Mouse (Mus musculus) forebrain, embryonic 15.5 days (tissue): ENCODE results near the gene Uba7. TPM values are rescaled to one million over a fixed set of nuclear protein-coding genes. Genes with fewer than 3 reads are reported as not detected.
A peak's percentile ranks its signal among the peaks of the same experiment; 100 is the strongest.

Experiments
- ATAC-seq: fragments of 200-750 bp; cut with Nextera tagmentation; replicated peaks from 2 replicates; pipeline ENCODE4 v1.8.0; 2017; ENCODE audit warnings: mild to moderate bottlenecking, moderate TSS enrichment, moderate library complexity
- H3K27ac ChIP-seq: fragments of 300-500 bp; sonication (generic); replicated peaks from 2 replicates; pipeline ENCODE4 v1.5.1; 2015; ENCODE audit warnings: mild to moderate bottlenecking, inconsistent platforms
- H3K27me3 ChIP-seq: fragments of 300-500 bp; sonication (generic); 2 replicates; pipeline ENCODE4 v1.6.1; 2015; ENCODE audit warnings: inconsistent platforms
- H3K36me3 ChIP-seq: fragments of 300-500 bp; sonication (generic); 2 replicates; pipeline ENCODE4 v1.6.1; 2015; ENCODE audit warnings: mild to moderate bottlenecking, inconsistent platforms
- H3K4me1 ChIP-seq: fragments of 300-500 bp; sonication (generic); 2 replicates; pipeline ENCODE4 v1.6.1; 2015; ENCODE audit warnings: inconsistent platforms
- H3K4me2 ChIP-seq: fragments of 300-500 bp; sonication (generic); replicated peaks from 2 replicates; pipeline ENCODE4 v1.6.1; 2015; ENCODE audit warnings: mild to moderate bottlenecking, inconsistent platforms
- H3K4me3 ChIP-seq: fragments of 300-500 bp; sonication (generic); 2 replicates; pipeline ENCODE4 v1.5.1; 2015; ENCODE audit warnings: mild to moderate bottlenecking, inconsistent platforms
- H3K9ac ChIP-seq: fragments of 300-500 bp; sonication (generic); replicated peaks from 2 replicates; pipeline ENCODE4 v1.6.1; 2015; ENCODE audit warnings: mild to moderate bottlenecking, inconsistent platforms
- H3K9me3 ChIP-seq: fragments of 300-500 bp; sonication (generic); 2 replicates; pipeline ENCODE4 v1.6.1; 2016; ENCODE audit warnings: inconsistent platforms
- WGBS: fragments of 180-500 bp; shearing (Covaris S2); methylation state at CpG from one replicate; pipeline ENCODE4 v1.1.7; 2015; ENCODE audit warnings: mixed read lengths; 5-methylcytosine and 5-hydroxymethylcytosine counted together
- polyA plus RNA-seq: library from polyadenylated mRNA; unstranded; fragments of >200 nt; fragmentation: Nextera tagmentation; extraction: Ambion mirVana; gene quantifications from 2 replicates; pipeline ENCODE4 v1.2.1, GENCODE M21; 2015

Uba7 gene
- polyA plus RNA-seq, 1 experiment from 2014 or later: 2.9 TPM

- Histone ChIP-seq H3K4me3 (no peak overlapping the region), H3K9me3 (no peaks in the 10 kb centered on the region), H3K27ac (no peak overlapping the region), H3K4me1 (peaks cover 17% of the 10 kb centered on the region), H3K9ac (no peak overlapping the region), H3K36me3 (no peaks in the 10 kb centered on the region), H3K27me3 (no peaks in the 10 kb centered on the region), H3K4me2 (no peak overlapping the region)
- 86% methylated on average over 13 of the region's 13 CpGs for WGBS
- no peak for ATAC-seq
These were observed 26.0 kb upstream of the Uba7 start for GRCm38 (mm10) chr9:107949184-107949921.

DNA sequence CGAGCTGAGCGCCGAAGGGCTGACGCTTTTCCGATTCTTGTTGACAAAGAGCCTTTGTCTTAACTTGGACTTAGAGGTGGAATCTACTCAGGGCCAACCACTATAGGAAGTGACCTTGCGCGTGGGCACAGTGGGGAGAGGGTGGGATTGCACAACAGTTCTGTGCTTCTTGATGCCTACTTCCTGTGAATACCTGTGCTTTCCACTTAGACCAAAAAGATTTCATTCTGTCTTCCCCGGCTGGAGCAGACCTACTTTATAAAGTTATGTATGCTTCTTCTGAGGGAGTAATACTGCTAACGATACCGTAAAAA lies 25.4 kb upstream of the Uba7 start, which contains the start of gene Traip:
Gene Traip (plus strand): TSS at position 215 of the 314 bp plus-strand sequence.
- no peak for ATAC-seq
- WGBS: 91% methylated on average over 10 of the region's 10 CpGs
- Histone ChIP-seq H3K36me3 (no peaks in the 10 kb centered on the region), H3K9ac (peak within 1 kb of the TSS; percentile 59), H3K4me3 (peak within 1 kb of the TSS; percentile 67), H3K4me1 (peaks cover 17% of the 10 kb centered on the region), H3K27ac (peak within 1 kb of the TSS; percentile 89), H3K9me3 (no peaks in the 10 kb centered on the region), H3K27me3 (no peaks in the 10 kb centered on the region), H3K4me2 (peak within 1 kb of the TSS; percentile 65)

- H3K4me1 ChIP-seq: peaks cover 17% of the 10 kb centered on the region
- H3K27me3 ChIP-seq: no peaks in the 10 kb centered on the region
- no peaks in the 10 kb centered on the region for H3K9me3 ChIP-seq
- WGBS: 14% methylated on average over 45 of the region's 45 CpGs
- H3K27ac ChIP-seq: peak overlapping the region; percentile 89
- H3K36me3 ChIP-seq: no peaks in the 10 kb centered on the region
- H3K9ac ChIP-seq: peak overlapping the region; percentile 59
- peak; percentile 96 for ATAC-seq
- H3K4me3 ChIP-seq: peak overlapping the region; percentile 67
- peak overlapping the region; percentile 65 for H3K4me2 ChIP-seq
These were observed 24.6 kb upstream of the Uba7 start for GRCm38 (mm10) chr9:107950460-107951355.

- Histone ChIP-seq H3K27me3 (no peaks in the 10 kb centered on the region), H3K4me2 (no peak overlapping the region), H3K36me3 (0 out of 2 replicates have a peak, but pooled peaks cover 4% of the 10 kb centered on the region), H3K9ac (no peak overlapping the region), H3K4me1 (peaks cover 15% of the 10 kb centered on the region), H3K4me3 (no peak overlapping the region), H3K9me3 (no peaks in the 10 kb centered on the region), H3K27ac (no peak overlapping the region)
- WGBS: 89% methylated on average over 6 of the region's 6 CpGs
- no peak for ATAC-seq
These were observed 19.6 kb upstream of the Uba7 start for GRCm38 (mm10) chr9:107955613-107956289.

- Histone ChIP-seq H3K4me1 (peaks cover 17% of the 10 kb centered on the region), H3K9ac (no peak overlapping the region), H3K9me3 (no peaks in the 10 kb centered on the region), H3K4me2 (no peak overlapping the region), H3K27ac (no peak overlapping the region), H3K27me3 (no peaks in the 10 kb centered on the region), H3K36me3 (0 out of 2 replicates have a peak, but pooled peaks cover 4% of the 10 kb centered on the region), H3K4me3 (no peak overlapping the region)
- no peak for ATAC-seq
- WGBS: 41% methylated on average over 6 of the region's 6 CpGs
These were observed 18.2 kb upstream of the Uba7 start for GRCm38 (mm10) chr9:107957141-107957540.

DNA sequence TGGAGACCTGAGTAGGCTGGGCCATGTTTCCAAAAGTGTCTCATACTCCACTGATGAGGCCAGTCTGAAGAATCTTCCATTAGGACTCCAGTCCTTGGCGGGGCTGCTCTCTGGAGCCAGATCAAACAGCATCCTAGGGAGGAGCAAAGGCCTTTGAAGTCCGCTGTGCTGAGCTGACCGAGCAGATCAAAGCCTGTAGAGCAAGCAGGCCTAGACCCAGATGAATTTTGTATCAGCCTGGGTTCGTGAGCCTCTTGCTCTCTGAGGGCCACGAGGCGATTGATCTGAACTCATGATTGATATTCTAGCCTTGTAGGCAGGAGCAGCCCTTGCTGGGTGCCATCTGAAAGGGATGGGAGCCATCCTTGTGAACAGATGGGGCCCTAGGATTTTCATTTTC lies 15.4 kb upstream of the Uba7 start:
- Histone ChIP-seq H3K9ac (no peak overlapping the region), H3K27me3 (no peaks in the 10 kb centered on the region), H3K4me3 (no peak overlapping the region), H3K36me3 (0 out of 2 replicates have a peak, but pooled peaks cover 4% of the 10 kb centered on the region), H3K27ac (peak overlapping the region; percentile 83), H3K4me2 (no peak overlapping the region), H3K9me3 (no peaks in the 10 kb centered on the region), H3K4me1 (peaks cover 20% of the 10 kb centered on the region)
- no peak for ATAC-seq
- 77% methylated on average over 6 of the region's 6 CpGs for WGBS

- 0 out of 2 replicates have a peak, but pooled peaks cover 4% of the 10 kb centered on the region for H3K36me3 ChIP-seq
- 0 out of 2 replicates have a peak overlapping the region, but pooled peaks have one; percentile 15 for H3K9ac ChIP-seq
- no peak for ATAC-seq
- peak overlapping the region; percentile 83 for H3K27ac ChIP-seq
- no peak overlapping the region for H3K4me3 ChIP-seq
- WGBS: 83% methylated on average over 4 of the region's 4 CpGs
- no peaks in the 10 kb centered on the region for H3K27me3 ChIP-seq
- H3K4me1 ChIP-seq: peaks cover 20% of the 10 kb centered on the region
- H3K9me3 ChIP-seq: no peaks in the 10 kb centered on the region
- H3K4me2 ChIP-seq: peak overlapping the region; percentile 28
These were observed 14.4 kb upstream of the Uba7 start for GRCm38 (mm10) chr9:107960928-107961327.

GRCm38 (mm10) chr9:107961351-107961762 lies 13.9 kb upstream of the Uba7 start:
- 0 out of 2 replicates have a peak, but pooled peaks cover 4% of the 10 kb centered on the region for H3K36me3 ChIP-seq
- 0 out of 2 replicates have a peak overlapping the region, but pooled peaks have one; percentile 15 for H3K9ac ChIP-seq
- peak overlapping the region; percentile 83 for H3K27ac ChIP-seq
- H3K4me3 ChIP-seq: 0 out of 2 replicates have a peak overlapping the region, but pooled peaks have one; percentile 10
- peak; percentile 78 for ATAC-seq
- 62% methylated on average over 10 of the region's 10 CpGs for WGBS
- H3K9me3 ChIP-seq: no peaks in the 10 kb centered on the region
- no peaks in the 10 kb centered on the region for H3K27me3 ChIP-seq
- peaks cover 20% of the 10 kb centered on the region for H3K4me1 ChIP-seq
- H3K4me2 ChIP-seq: peak overlapping the region; percentile 28

GRCm38 (mm10) chr9:107961881-107962280 lies 13.4 kb upstream of the Uba7 start:
- ATAC-seq: peak; percentile 41
- no peaks in the 10 kb centered on the region for H3K9me3 ChIP-seq
- no peak overlapping the region for H3K9ac ChIP-seq
- H3K27ac ChIP-seq: peak overlapping the region; percentile 83
- no peaks in the 10 kb centered on the region for H3K27me3 ChIP-seq
- H3K4me3 ChIP-seq: no peak overlapping the region
- WGBS: 38% methylated on average over 5 of the region's 5 CpGs
- H3K36me3 ChIP-seq: 0 out of 2 replicates have a peak, but pooled peaks cover 4% of the 10 kb centered on the region
- H3K4me2 ChIP-seq: peak overlapping the region; percentile 28
- peaks cover 20% of the 10 kb centered on the region for H3K4me1 ChIP-seq

GRCm38 (mm10) chr9:107962916-107963315 lies 12.4 kb upstream of the Uba7 start:
- WGBS: 92% methylated on average over 9 of the region's 9 CpGs
- ATAC-seq: no peak
- Histone ChIP-seq H3K9ac (no peak overlapping the region), H3K4me1 (peaks cover 20% of the 10 kb centered on the region), H3K9me3 (no peaks in the 10 kb centered on the region), H3K4me3 (no peak overlapping the region), H3K36me3 (no peaks in the 10 kb centered on the region), H3K27me3 (no peaks in the 10 kb centered on the region), H3K27ac (no peak overlapping the region), H3K4me2 (no peak overlapping the region)

DNA sequence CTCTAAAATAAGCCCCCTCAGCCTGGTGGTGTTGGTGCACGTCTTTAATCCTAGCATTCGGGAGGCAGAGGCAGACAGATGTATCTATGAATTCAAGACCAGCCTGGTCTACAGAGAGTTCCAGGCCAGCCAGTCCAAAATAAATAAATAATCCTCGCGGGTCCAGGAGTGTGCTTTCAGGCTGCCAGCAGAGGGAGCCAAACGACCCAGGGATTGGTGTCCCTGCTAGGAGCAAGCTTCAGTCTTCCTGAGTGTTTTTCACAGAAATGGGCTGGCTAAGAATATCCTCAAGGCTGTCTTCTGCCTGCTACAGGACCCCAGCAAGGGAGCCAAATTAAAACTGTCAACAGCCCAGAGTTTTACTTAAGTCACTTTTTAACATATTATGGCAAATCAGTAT lies 11.6 kb upstream of the Uba7 start:
- no peak overlapping the region for H3K4me3 ChIP-seq
- H3K9ac ChIP-seq: no peak overlapping the region
- no peak overlapping the region for H3K27ac ChIP-seq
- ATAC-seq: no peak
- H3K27me3 ChIP-seq: no peaks in the 10 kb centered on the region
- H3K4me1 ChIP-seq: peaks cover 20% of the 10 kb centered on the region
- H3K9me3 ChIP-seq: no peaks in the 10 kb centered on the region
- no peaks in the 10 kb centered on the region for H3K36me3 ChIP-seq
- 28% methylated on average over 5 of the region's 5 CpGs for WGBS
- H3K4me2 ChIP-seq: no peak overlapping the region
